Mouse (Mus musculus) testis, adult 2 months (tissue): Measurements from ENCODE around the gene Zwilch. TPM values are rescaled to one million over a fixed set of nuclear protein-coding genes. Genes with fewer than 3 reads are reported as not detected.
"Not testable (repeated sequence)": the region's sequence is repeated elsewhere in the genome, so short reads cannot be mapped to it uniquely, and the experiment has no call there.

Experiments
- H3K27ac ChIP-seq: fragments of 200-500 bp; 2 replicates; pipeline ENCODE4 v1.5.1; 2012; ENCODE audit warnings: low read depth, low read length; ENCODE audit not compliant: control insufficient read depth, insufficient read depth
- H3K27me3 ChIP-seq: fragments of 200-500 bp; 2 replicates; pipeline ENCODE4 v1.6.1; 2012; ENCODE audit warnings: mild to moderate bottlenecking, low read length, moderate library complexity; ENCODE audit not compliant: control insufficient read depth, insufficient read depth
- H3K36me3 ChIP-seq: fragments of 200-500 bp; 2 replicates; pipeline ENCODE4 v1.6.1; 2012; ENCODE audit warnings: mild to moderate bottlenecking, low read length; ENCODE audit not compliant: control insufficient read depth, insufficient read depth
- H3K4me1 ChIP-seq: fragments of 200-500 bp; 2 replicates; pipeline ENCODE4 v1.6.1; 2012; ENCODE audit warnings: low read length; ENCODE audit not compliant: control insufficient read depth, insufficient read depth
- H3K4me3 ChIP-seq: fragments of 200-500 bp; 2 replicates; pipeline ENCODE4 v1.5.1; 2012; ENCODE audit warnings: low read depth, mild to moderate bottlenecking, low read length, moderate library complexity, mixed read lengths; ENCODE audit not compliant: control insufficient read depth
- CTCF ChIP-seq: fragments of 200-500 bp; IDR thresholded peaks from 2 replicates; pipeline ENCODE4 v1.5.1; 2012; ENCODE audit warnings: low read depth, mild to moderate bottlenecking, inconsistent platforms, low read length, moderate library complexity; ENCODE audit not compliant: control insufficient read depth, insufficient read depth, insufficient replicate concordance
- POLR2A ChIP-seq: fragments of 200-500 bp; IDR thresholded peaks from 2 replicates; pipeline ENCODE4 v1.6.1; 2012; ENCODE audit warnings: low read depth, mild to moderate bottlenecking, inconsistent platforms, low read length, moderate library complexity; ENCODE audit not compliant: control insufficient read depth
- polyA plus RNA-seq: library from polyadenylated mRNA; depleted of rRNA; stranded (reverse); fragments of >200 nt; gene quantifications from 2 replicates; pipeline ENCODE4 v1.2.3, GENCODE M21; 2012

Gene Zwilch
- polyA plus RNA-seq, 1 experiment, result 33.6 TPM

- Histone ChIP-seq H3K4me3 (no peak overlapping the region), H3K27me3 (no peaks in the 10 kb centered on the region), H3K27ac (no peak overlapping the region), H3K4me1 (no peaks in the 10 kb centered on the region), H3K36me3 (peaks cover 5% of the 10 kb centered on the region)
- TF ChIP-seq POLR2A, result no peak
- TF ChIP-seq CTCF, result no peak
Measured at GRCm38 (mm10) chr9:64160471-64160870, 12.4 kb downstream of the Zwilch start.

- peaks cover 5% of the 10 kb centered on the region for H3K36me3 ChIP-seq
- no peaks in the 10 kb centered on the region for H3K4me1 ChIP-seq
- no peaks in the 10 kb centered on the region for H3K27me3 ChIP-seq
- H3K4me3 ChIP-seq, result no peak overlapping the region
- no peak overlapping the region for H3K27ac ChIP-seq
- no peak for TF ChIP-seq POLR2A
- no peak for TF ChIP-seq CTCF
Measured at GRCm38 (mm10) chr9:64156641-64157040, 16.3 kb downstream of the Zwilch start.

- TF ChIP-seq POLR2A, result no peak
- TF ChIP-seq CTCF, result no peak
- H3K36me3 ChIP-seq, result peaks cover 2% of the 10 kb centered on the region
- no peaks in the 10 kb centered on the region for H3K27me3 ChIP-seq
- H3K4me1 ChIP-seq, result no peaks in the 10 kb centered on the region
- H3K27ac ChIP-seq, result no peak overlapping the region
- H3K4me3 ChIP-seq, result no peak overlapping the region
Measured at GRCm38 (mm10) chr9:64139879-64140278, 33.0 kb downstream of the Zwilch start.

- H3K27ac ChIP-seq, H3K4me3 ChIP-seq, H3K4me1 ChIP-seq, H3K27me3 ChIP-seq, H3K36me3 ChIP-seq: not testable (repeated sequence)
- peak; percentile 42; the same call in 1 of the 2 replicates for TF ChIP-seq CTCF
Measured at GRCm38 (mm10) chr9:64138896-64139295, 34.0 kb downstream of the Zwilch start.

- Histone ChIP-seq H3K4me3 (no peak overlapping the region), H3K36me3 (no peaks in the 10 kb centered on the region), H3K27ac (no peak overlapping the region), H3K4me1 (no peaks in the 10 kb centered on the region), H3K27me3 (no peaks in the 10 kb centered on the region)
- TF ChIP-seq POLR2A (no peak), CTCF (no peak)
Measured at GRCm38 (mm10) chr9:64131623-64132022, 41.3 kb downstream of the Zwilch start.

- 0 out of 2 replicates have a peak, but pooled peaks cover 2% of the 10 kb centered on the region for H3K4me1 ChIP-seq
- no peaks in the 10 kb centered on the region for H3K36me3 ChIP-seq
- no peak overlapping the region for H3K27ac ChIP-seq
- H3K27me3 ChIP-seq, result no peaks in the 10 kb centered on the region
- TF ChIP-seq CTCF (no peak), POLR2A (no peak)
- no peak overlapping the region for H3K4me3 ChIP-seq
Measured at GRCm38 (mm10) chr9:64126121-64126520, 46.8 kb downstream of the Zwilch start.

- Histone ChIP-seq H3K27ac (no peak overlapping the region), H3K4me1 (0 out of 2 replicates have a peak, but pooled peaks cover 2% of the 10 kb centered on the region), H3K36me3 (no peaks in the 10 kb centered on the region), H3K27me3 (no peaks in the 10 kb centered on the region), H3K4me3 (no peak overlapping the region)
- TF ChIP-seq CTCF, result no peak
- TF ChIP-seq POLR2A, result no peak
Measured at GRCm38 (mm10) chr9:64125307-64125706, 47.6 kb downstream of the Zwilch start.

- not testable (repeated sequence) for H3K27me3 ChIP-seq, H3K36me3 ChIP-seq, H3K4me1 ChIP-seq, H3K4me3 ChIP-seq, H3K27ac ChIP-seq
Measured at GRCm38 (mm10) chr9:64124846-64125245, 48.1 kb downstream of the Zwilch start.
